Mouse (Mus musculus): Measurements from ENCODE around the gene Inca1. TPM values are rescaled to one million over a fixed set of nuclear protein-coding genes. Genes with fewer than 3 reads are reported as not detected.

Inca1 gene
- polyA plus RNA-seq, 1 experiment: 4.5 TPM

DNA sequence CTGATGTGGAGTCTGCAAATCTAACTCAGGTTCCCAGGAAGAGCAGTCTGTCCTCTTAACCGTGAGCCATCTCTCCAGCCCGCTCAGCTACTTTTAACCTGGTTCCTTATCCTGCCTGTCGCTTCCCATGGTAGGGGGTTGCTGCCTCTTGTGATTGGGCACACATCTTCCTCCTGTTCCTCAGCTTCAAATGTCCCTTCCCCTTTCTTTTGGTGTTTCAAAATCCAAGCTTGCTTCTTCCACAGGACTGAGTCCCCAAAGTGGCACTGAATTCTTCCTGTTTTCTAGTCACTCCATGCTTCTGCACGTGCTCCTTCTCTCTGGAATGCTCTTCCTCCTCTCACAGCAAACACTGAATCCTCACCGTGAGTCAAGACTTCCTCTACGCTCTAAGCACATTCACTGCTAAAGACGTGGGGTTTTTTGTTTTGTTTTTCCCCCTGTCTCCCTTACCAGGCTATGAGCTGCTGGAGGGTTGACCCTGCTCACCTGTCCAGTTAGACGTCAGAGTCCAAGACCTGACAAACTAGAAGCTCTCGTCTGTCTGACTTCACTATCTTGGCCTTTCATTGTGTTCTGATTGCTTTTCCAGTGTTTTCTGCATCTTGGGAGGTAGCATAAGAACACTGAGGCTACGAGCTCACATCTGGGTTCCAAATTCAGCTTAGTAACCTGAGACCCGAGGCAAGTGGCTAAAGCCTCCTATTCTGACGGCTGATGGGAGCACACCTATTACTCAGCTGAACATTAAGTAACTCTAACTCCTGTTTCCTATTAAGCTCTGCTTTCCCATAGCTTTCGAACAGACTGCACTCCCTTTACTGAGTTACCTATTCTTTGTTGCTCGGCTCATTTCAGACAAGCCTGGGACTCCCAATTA, 32.4 kb downstream of the Inca1 start:
- TF ChIP-seq EP300 (IDR thresholded peaks at IDR 0.05; ENCODE audit: insufficient read depth, low read depth, low read length) (no peak), CTCF (IDR thresholded peaks at IDR 0.05; ENCODE audit: low read depth, low read length) (no peak), POLR2A (IDR thresholded peaks at IDR 0.05; ENCODE audit: insufficient read depth, low read length) (no peak)
- no peaks in the 10 kb centered on the region for H3K9me3 ChIP-seq (replicated peaks; ENCODE audit: control insufficient read depth, insufficient read depth, low read length, poor library complexity, severe bottlenecking)
- H3K9ac ChIP-seq (ENCODE audit: low read depth, poor library complexity, severe bottlenecking): peak overlapping the region; percentile 84
- H3K4me1 ChIP-seq (ENCODE audit: control insufficient read depth, insufficient read depth, low read length): peaks cover 2% of the 10 kb centered on the region
- peaks cover 38% of the 10 kb centered on the region for H3K36me3 ChIP-seq (ENCODE audit: control insufficient read depth, insufficient read depth, low read length, poor library complexity, severe bottlenecking)
- H3K27ac ChIP-seq (ENCODE audit: insufficient read depth, low read length): peak overlapping the region; percentile 28; the same call in 1 of the 2 replicates
- peak overlapping the region; percentile 12; the same call in 1 of the 2 replicates for H3K4me3 ChIP-seq (ENCODE audit: low read depth, low read length)
- H3K27me3 ChIP-seq (ENCODE audit: control insufficient read depth, insufficient read depth, low read length, poor library complexity, severe bottlenecking): no peaks in the 10 kb centered on the region

DNA sequence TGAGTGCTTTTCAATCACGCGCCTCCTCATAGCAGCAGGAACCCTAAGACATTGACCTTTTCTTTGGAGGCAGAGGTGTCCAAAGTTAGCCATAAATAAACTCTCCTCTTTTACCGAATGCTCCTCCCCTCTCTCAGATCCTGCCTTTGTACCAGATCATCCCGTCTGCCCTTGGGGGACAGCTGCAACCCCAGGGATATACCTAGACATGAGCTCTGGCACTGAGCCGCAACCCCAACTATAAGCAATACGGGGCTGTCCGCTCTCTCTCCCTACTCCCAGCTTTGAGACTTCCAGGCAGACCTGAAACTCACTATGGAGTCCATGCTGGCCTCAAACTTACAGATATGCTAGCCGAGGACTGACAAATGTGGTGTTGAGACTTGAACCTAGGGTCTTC, 33.3 kb downstream of the Inca1 start:
- Histone ChIP-seq H3K4me1 (ENCODE audit: control insufficient read depth, insufficient read depth, low read length) (peaks cover 2% of the 10 kb centered on the region), H3K9ac (ENCODE audit: low read depth, poor library complexity, severe bottlenecking) (0 out of 2 replicates have a peak overlapping the region, but pooled peaks have one; percentile 20), H3K27ac (ENCODE audit: insufficient read depth, low read length) (no peak overlapping the region), H3K27me3 (ENCODE audit: control insufficient read depth, insufficient read depth, low read length, poor library complexity, severe bottlenecking) (no peaks in the 10 kb centered on the region), H3K4me3 (ENCODE audit: low read depth, low read length) (no peak overlapping the region), H3K9me3 (replicated peaks; ENCODE audit: control insufficient read depth, insufficient read depth, low read length, poor library complexity, severe bottlenecking) (no peaks in the 10 kb centered on the region), H3K36me3 (ENCODE audit: control insufficient read depth, insufficient read depth, low read length, poor library complexity, severe bottlenecking) (peaks cover 45% of the 10 kb centered on the region)
- TF ChIP-seq CTCF (IDR thresholded peaks at IDR 0.05; ENCODE audit: low read depth, low read length) (no peak), EP300 (IDR thresholded peaks at IDR 0.05; ENCODE audit: insufficient read depth, low read depth, low read length) (no peak), POLR2A (IDR thresholded peaks at IDR 0.05; ENCODE audit: insufficient read depth, low read length) (no peak)

DNA sequence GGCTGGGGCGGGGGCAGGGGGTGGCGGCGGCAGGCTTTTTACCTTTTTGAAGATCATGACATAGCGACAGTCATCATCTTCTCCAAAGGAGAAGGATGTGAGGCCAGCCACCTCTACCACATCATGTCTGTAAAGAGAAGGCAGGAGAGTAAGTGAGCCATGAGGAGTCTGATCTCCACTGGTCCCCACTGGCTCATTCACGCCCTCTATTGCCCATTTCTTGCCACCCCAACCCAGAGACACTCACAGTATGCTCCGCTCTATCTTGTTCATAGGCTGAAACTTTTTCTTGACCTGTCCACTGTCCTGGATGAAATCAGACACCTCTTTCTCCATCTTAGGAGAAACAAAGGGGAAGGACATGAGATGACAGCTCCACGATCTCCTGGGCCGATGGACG, 35.2 kb downstream of the Inca1 start:
- Histone ChIP-seq H3K4me1 (ENCODE audit: control insufficient read depth, insufficient read depth, low read length) (no peaks in the 10 kb centered on the region), H3K4me3 (ENCODE audit: low read depth, low read length) (no peak overlapping the region), H3K27ac (ENCODE audit: insufficient read depth, low read length) (no peak overlapping the region), H3K27me3 (ENCODE audit: control insufficient read depth, insufficient read depth, low read length, poor library complexity, severe bottlenecking) (no peaks in the 10 kb centered on the region), H3K9ac (ENCODE audit: low read depth, poor library complexity, severe bottlenecking) (no peak overlapping the region), H3K36me3 (ENCODE audit: control insufficient read depth, insufficient read depth, low read length, poor library complexity, severe bottlenecking) (peaks cover 45% of the 10 kb centered on the region), H3K9me3 (replicated peaks; ENCODE audit: control insufficient read depth, insufficient read depth, low read length, poor library complexity, severe bottlenecking) (no peaks in the 10 kb centered on the region)
- TF ChIP-seq POLR2A (IDR thresholded peaks at IDR 0.05; ENCODE audit: insufficient read depth, low read length): no peak
- TF ChIP-seq CTCF (IDR thresholded peaks at IDR 0.05; ENCODE audit: low read depth, low read length): peak; percentile 22
- TF ChIP-seq EP300 (IDR thresholded peaks at IDR 0.05; ENCODE audit: insufficient read depth, low read depth, low read length): no peak

DNA sequence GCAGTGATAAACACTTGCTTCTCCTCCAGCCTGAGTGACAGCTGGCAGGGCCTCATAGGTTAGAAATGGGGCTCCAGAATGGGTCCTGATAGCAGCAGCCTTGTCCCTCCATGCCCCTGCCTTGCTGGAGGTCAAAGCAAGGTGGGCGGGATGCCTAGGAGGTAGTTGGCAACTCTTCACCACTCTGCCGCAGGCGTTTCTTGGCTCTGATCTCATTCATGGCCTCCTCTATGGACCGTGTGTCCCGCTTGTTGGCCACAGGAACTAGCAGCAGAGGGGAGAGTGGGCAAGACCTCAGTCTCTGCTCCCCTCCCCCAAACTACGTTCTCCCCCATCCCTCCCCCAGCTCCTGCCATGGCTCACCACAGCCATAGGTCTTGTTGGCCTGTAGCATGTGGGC, 36.0 kb downstream of the Inca1 start:
- no peak for TF ChIP-seq POLR2A (IDR thresholded peaks at IDR 0.05; ENCODE audit: insufficient read depth, low read length)
- no peak overlapping the region for H3K9ac ChIP-seq (ENCODE audit: low read depth, poor library complexity, severe bottlenecking)
- H3K27ac ChIP-seq (ENCODE audit: insufficient read depth, low read length): no peak overlapping the region
- H3K4me1 ChIP-seq (ENCODE audit: control insufficient read depth, insufficient read depth, low read length): no peaks in the 10 kb centered on the region
- H3K36me3 ChIP-seq (ENCODE audit: control insufficient read depth, insufficient read depth, low read length, poor library complexity, severe bottlenecking): peaks cover 45% of the 10 kb centered on the region
- no peaks in the 10 kb centered on the region for H3K9me3 ChIP-seq (replicated peaks; ENCODE audit: control insufficient read depth, insufficient read depth, low read length, poor library complexity, severe bottlenecking)
- H3K27me3 ChIP-seq (ENCODE audit: control insufficient read depth, insufficient read depth, low read length, poor library complexity, severe bottlenecking): no peaks in the 10 kb centered on the region
- H3K4me3 ChIP-seq (ENCODE audit: low read depth, low read length): no peak overlapping the region

DNA sequence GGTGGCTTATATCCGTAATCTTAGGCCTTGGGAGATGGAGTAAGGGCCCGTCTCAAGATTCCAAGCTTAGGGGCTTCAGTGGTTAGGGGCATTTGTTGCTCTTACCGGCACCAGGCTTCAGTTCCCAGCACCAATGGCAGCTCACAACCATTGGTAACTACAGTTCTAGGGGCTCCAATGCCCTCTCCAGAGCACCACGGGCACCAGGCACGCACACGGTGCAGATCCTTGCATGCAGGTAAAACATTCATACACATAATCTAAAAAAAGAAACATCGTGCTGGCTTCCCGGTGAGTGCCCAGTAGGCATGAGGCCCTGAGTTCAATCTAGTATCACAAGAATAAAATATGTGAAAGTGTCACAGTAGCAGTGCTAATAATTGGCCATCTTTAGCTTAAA, 36.9 kb downstream of the Inca1 start:
- Histone ChIP-seq H3K4me1 (ENCODE audit: control insufficient read depth, insufficient read depth, low read length) (no peaks in the 10 kb centered on the region), H3K4me3 (ENCODE audit: low read depth, low read length) (no peak overlapping the region), H3K27me3 (ENCODE audit: control insufficient read depth, insufficient read depth, low read length, poor library complexity, severe bottlenecking) (no peaks in the 10 kb centered on the region), H3K36me3 (ENCODE audit: control insufficient read depth, insufficient read depth, low read length, poor library complexity, severe bottlenecking) (peaks cover 45% of the 10 kb centered on the region), H3K9me3 (replicated peaks; ENCODE audit: control insufficient read depth, insufficient read depth, low read length, poor library complexity, severe bottlenecking) (no peaks in the 10 kb centered on the region), H3K27ac (ENCODE audit: insufficient read depth, low read length) (no peak overlapping the region), H3K9ac (ENCODE audit: low read depth, poor library complexity, severe bottlenecking) (no peak overlapping the region)
- TF ChIP-seq EP300 (IDR thresholded peaks at IDR 0.05; ENCODE audit: insufficient read depth, low read depth, low read length) (no peak), CTCF (IDR thresholded peaks at IDR 0.05; ENCODE audit: low read depth, low read length) (no peak), POLR2A (IDR thresholded peaks at IDR 0.05; ENCODE audit: insufficient read depth, low read length) (no peak)

DNA sequence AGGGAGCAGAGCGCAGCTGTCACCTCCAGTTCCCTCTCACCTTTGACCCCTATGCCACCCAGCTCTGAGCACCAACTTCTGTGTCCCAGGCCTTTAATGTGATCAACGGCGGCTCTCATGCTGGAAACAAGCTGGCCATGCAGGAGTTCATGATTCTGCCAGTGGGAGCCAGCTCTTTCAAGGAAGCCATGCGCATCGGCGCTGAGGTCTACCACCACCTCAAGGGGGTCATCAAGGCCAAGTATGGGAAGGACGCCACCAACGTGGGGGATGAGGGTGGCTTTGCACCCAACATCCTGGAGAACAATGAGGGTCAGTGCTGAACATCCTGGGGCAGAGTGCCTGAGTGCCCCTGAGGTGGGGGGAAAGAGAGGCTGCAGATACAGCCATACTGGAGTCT, 39.4 kb downstream of the Inca1 start:
- peaks cover 35% of the 10 kb centered on the region for H3K36me3 ChIP-seq (ENCODE audit: control insufficient read depth, insufficient read depth, low read length, poor library complexity, severe bottlenecking)
- no peaks in the 10 kb centered on the region for H3K4me1 ChIP-seq (ENCODE audit: control insufficient read depth, insufficient read depth, low read length)
- H3K4me3 ChIP-seq (ENCODE audit: low read depth, low read length): no peak overlapping the region
- H3K9me3 ChIP-seq (replicated peaks; ENCODE audit: control insufficient read depth, insufficient read depth, low read length, poor library complexity, severe bottlenecking): no peaks in the 10 kb centered on the region
- no peak overlapping the region for H3K27ac ChIP-seq (ENCODE audit: insufficient read depth, low read length)
- no peak overlapping the region for H3K9ac ChIP-seq (ENCODE audit: low read depth, poor library complexity, severe bottlenecking)
- H3K27me3 ChIP-seq (ENCODE audit: control insufficient read depth, insufficient read depth, low read length, poor library complexity, severe bottlenecking): no peaks in the 10 kb centered on the region
- TF ChIP-seq CTCF (IDR thresholded peaks at IDR 0.05; ENCODE audit: low read depth, low read length): no peak
- TF ChIP-seq EP300 (IDR thresholded peaks at IDR 0.05; ENCODE audit: insufficient read depth, low read depth, low read length): no peak
- TF ChIP-seq POLR2A (IDR thresholded peaks at IDR 0.05; ENCODE audit: insufficient read depth, low read length): no peak
